Mouse (Mus musculus): ENCODE data around the gene Insyn1. TPM values are rescaled to one million over a fixed set of nuclear protein-coding genes. Genes with fewer than 3 reads are reported as not detected.
A peak's percentile ranks its signal among the peaks of the same experiment; 100 is the strongest.

Insyn1 gene
- polyA plus RNA-seq, 1 experiment from 2014 or later = 5.5 TPM

DNA sequence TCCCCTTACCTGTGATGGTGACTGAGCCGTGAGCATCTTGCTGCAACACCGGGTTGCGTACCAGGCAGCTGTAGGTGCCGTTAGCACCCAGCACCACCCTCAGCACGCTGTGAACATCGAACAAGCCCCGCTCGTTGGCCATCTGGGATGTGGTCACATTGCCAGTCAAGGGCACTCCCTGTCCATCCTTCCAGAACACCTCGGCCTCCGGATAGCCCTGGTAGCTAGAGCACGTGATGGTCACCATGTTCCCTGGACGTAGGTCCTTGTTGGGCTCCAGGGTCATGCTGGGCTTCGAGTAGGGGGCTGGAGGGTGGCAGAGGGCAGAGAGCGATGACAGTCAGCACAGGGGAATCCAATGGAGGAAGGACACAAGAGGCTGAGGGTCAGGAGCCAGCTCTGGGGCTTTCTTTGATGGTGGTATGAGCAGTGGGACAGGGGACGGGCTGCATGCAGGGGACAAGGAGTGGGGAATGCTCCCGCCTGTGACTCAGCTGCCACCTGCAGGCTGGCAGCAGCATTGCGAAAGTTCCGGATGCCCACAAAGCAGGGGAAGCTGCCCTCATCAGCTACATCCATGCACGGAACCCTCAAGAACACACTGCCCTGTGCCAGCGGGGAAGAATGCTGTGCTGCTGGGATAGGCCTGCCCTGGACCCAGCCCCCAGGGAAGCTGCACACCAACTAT lies 47.2 kb downstream of the Insyn1 start:
- H3K9me3 ChIP-seq = no peaks in the 10 kb centered on the region

DNA sequence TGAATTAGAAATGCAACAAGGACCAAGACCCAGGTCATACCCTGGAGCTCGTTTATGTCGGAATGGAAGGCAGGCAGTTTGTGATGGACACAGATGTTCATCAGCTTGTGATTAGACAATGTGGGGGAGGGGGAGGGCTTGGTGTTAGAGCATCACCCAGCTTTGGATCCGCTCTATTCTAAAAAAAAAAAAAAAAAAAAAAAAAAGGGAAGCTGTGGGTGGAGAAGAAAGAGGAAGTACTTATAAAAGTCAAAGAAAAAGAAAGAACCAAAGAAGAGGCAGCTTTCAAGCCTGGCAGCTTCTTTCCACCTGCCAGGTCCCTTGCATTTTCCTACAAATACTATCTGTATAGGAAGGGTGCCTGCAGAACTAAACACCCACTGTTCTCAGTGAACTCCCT lies 49.4 kb downstream of the Insyn1 start:
- WGBS = 89% methylated on average over 3 of the region's 3 CpGs
- Histone ChIP-seq H3K9ac (replicated peaks) (no peak overlapping the region), H3K9me3 (no peaks in the 10 kb centered on the region), H3K4me1 (replicated peaks) (peaks cover 16% of the 10 kb centered on the region), H3K4me2 (no peak overlapping the region), H3K27ac (no peak overlapping the region), H3K4me3 (replicated peaks) (no peak overlapping the region), H3K27me3 (no peaks in the 10 kb centered on the region), H3K36me3 (peaks cover 64% of the 10 kb centered on the region)
- ATAC-seq (ENCODE audit: insufficient number of reproducible peaks, insufficient read depth, low FRiP score, low TSS enrichment, low read depth) = no peak

More for the DNA sequence above, 47.2 kb downstream of the Insyn1 start:
- ATAC-seq (ENCODE audit: insufficient number of reproducible peaks, insufficient read depth, low FRiP score, low TSS enrichment, low read depth) = 0 out of 2 replicates have a peak, but pooled peaks have one; percentile 50
- WGBS = 78% methylated on average over 20 of the region's 20 CpGs
- Histone ChIP-seq H3K36me3 (peaks cover 85% of the 10 kb centered on the region), H3K27ac (no peak overlapping the region), H3K4me3 (replicated peaks) (no peak overlapping the region), H3K27me3 (no peaks in the 10 kb centered on the region), H3K4me2 (no peak overlapping the region), H3K4me1 (replicated peaks) (no peaks in the 10 kb centered on the region), H3K9ac (replicated peaks) (no peak overlapping the region)

DNA sequence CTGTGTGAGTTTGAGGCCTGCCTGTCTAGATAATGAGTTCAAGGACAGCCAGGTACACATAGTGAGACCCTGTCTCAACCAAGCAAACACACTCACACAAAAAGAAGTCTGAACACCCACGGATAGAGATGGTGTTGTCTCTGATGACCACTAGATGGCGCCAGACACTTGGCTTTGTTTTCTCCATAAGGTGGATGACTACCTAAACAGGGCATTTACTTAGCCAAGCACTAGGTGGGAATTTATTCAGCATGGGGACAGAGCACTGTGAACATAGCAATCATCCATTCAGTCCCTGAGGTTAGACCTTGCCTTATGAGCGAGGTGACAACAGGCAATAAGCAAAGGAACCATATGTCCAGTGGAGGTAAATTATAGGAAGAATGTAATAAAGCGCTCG lies 51.5 kb downstream of the Insyn1 start:
- 53% methylated on average over 5 of the region's 5 CpGs for WGBS
- peaks cover 46% of the 10 kb centered on the region for H3K36me3 ChIP-seq
- no peaks in the 10 kb centered on the region for H3K9me3 ChIP-seq
- no peaks in the 10 kb centered on the region for H3K27me3 ChIP-seq
- no peak for ATAC-seq (ENCODE audit: insufficient number of reproducible peaks, insufficient read depth, low FRiP score, low TSS enrichment, low read depth)
- H3K4me1 ChIP-seq (replicated peaks) = peaks cover 16% of the 10 kb centered on the region
- H3K4me3 ChIP-seq (replicated peaks) = no peak overlapping the region
- H3K4me2 ChIP-seq = no peak overlapping the region
- no peak overlapping the region for H3K27ac ChIP-seq
- no peak overlapping the region for H3K9ac ChIP-seq (replicated peaks)

DNA sequence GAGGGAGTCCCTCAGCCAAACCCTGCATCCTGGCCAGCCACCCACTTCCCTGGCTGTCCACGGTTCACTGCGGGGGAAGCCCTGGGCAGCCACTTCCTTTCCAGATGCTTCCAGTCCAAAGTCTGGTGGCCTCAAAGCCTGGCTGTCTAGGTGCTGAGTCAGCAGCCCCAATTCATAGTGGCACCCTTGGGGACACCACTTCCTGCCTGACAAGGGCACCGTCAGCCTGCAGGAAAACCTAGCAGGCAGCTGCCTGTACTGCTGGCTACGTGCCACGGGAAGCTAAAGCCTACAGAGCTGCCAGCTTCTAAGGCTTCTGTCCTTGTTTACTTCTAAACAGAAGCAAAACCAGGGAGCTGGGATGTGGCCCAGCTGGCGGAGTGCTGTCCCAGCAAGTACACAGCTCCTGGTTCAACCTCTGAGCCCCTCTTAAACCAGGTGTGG lies 53.5 kb downstream of the Insyn1 start:
- no peak overlapping the region for H3K4me3 ChIP-seq (replicated peaks)
- H3K4me1 ChIP-seq (replicated peaks) = peaks cover 22% of the 10 kb centered on the region
- ATAC-seq (ENCODE audit: insufficient number of reproducible peaks, insufficient read depth, low FRiP score, low TSS enrichment, low read depth) = no peak
- H3K4me2 ChIP-seq = 0 out of 2 replicates have a peak overlapping the region, but pooled peaks have one; percentile 10
- peaks cover 26% of the 10 kb centered on the region for H3K36me3 ChIP-seq
- H3K27ac ChIP-seq = peak overlapping the region; percentile 86
- H3K27me3 ChIP-seq = no peaks in the 10 kb centered on the region
- 50% methylated on average over 6 of the region's 6 CpGs for WGBS
- no peak overlapping the region for H3K9ac ChIP-seq (replicated peaks)
- no peaks in the 10 kb centered on the region for H3K9me3 ChIP-seq

DNA sequence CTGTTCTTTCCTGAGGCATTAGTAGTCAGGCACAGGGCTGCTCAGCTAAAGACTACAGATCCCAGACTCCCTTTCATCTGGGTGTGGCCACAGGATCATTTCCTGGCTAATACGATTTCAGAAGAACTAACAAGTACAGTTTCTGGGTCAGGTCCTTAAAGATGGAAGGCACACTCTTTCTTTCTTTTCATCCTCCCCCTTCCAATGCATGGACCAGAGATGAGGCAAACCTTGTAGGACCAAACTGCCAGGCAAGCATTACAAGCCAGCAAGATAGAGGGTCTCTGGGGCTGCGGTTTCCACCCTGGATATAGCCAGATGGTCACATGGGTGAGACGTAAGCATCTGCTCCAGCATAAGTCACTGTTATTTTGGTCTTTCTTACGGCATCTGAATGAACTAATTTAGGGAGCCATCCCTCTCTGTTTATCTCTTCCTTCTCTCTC lies 56.5 kb downstream of the Insyn1 start:
- no peak overlapping the region for H3K4me3 ChIP-seq (replicated peaks)
- WGBS = 69% methylated on average over 4 of the region's 4 CpGs
- H3K9ac ChIP-seq (replicated peaks) = no peak overlapping the region
- ATAC-seq (ENCODE audit: insufficient number of reproducible peaks, insufficient read depth, low FRiP score, low TSS enrichment, low read depth) = no peak
- no peak overlapping the region; the same call in 1 of the 2 replicates for H3K27ac ChIP-seq
- H3K4me1 ChIP-seq (replicated peaks) = peaks cover 34% of the 10 kb centered on the region
- H3K27me3 ChIP-seq = no peaks in the 10 kb centered on the region
- H3K4me2 ChIP-seq = 0 out of 2 replicates have a peak overlapping the region, but pooled peaks have one; percentile 23
- no peaks in the 10 kb centered on the region for H3K9me3 ChIP-seq
- peaks cover 7% of the 10 kb centered on the region for H3K36me3 ChIP-seq

DNA sequence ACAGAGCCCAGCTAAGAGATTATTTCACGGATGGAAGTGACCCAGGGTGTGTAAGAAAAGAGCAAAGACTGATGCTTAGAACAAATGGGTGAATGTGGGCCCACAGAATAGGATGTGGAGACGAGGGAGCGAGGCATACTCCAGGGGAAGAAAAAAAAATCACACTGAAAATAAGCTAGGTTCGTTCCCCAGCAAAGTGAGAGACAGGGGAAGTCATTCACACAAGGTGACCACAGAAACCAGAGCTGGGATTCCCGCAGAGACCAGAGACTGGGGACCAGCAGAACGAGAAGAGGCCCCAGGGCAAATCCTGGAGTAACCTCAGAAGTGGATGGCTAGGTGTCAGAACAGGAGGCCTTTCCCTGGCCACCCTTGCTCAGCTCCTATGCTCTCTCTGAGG lies 57.0 kb downstream of the Insyn1 start:
- no peak overlapping the region for H3K4me2 ChIP-seq
- peaks cover 34% of the 10 kb centered on the region for H3K4me1 ChIP-seq (replicated peaks)
- ATAC-seq (ENCODE audit: insufficient number of reproducible peaks, insufficient read depth, low FRiP score, low TSS enrichment, low read depth) = no peak
- 63% methylated on average over 6 of the region's 6 CpGs for WGBS
- H3K36me3 ChIP-seq = peaks cover 4% of the 10 kb centered on the region
- H3K9ac ChIP-seq (replicated peaks) = no peak overlapping the region
- no peak overlapping the region; the same call in 1 of the 2 replicates for H3K27ac ChIP-seq
- no peaks in the 10 kb centered on the region for H3K27me3 ChIP-seq
- no peaks in the 10 kb centered on the region for H3K9me3 ChIP-seq
- H3K4me3 ChIP-seq (replicated peaks) = no peak overlapping the region

DNA sequence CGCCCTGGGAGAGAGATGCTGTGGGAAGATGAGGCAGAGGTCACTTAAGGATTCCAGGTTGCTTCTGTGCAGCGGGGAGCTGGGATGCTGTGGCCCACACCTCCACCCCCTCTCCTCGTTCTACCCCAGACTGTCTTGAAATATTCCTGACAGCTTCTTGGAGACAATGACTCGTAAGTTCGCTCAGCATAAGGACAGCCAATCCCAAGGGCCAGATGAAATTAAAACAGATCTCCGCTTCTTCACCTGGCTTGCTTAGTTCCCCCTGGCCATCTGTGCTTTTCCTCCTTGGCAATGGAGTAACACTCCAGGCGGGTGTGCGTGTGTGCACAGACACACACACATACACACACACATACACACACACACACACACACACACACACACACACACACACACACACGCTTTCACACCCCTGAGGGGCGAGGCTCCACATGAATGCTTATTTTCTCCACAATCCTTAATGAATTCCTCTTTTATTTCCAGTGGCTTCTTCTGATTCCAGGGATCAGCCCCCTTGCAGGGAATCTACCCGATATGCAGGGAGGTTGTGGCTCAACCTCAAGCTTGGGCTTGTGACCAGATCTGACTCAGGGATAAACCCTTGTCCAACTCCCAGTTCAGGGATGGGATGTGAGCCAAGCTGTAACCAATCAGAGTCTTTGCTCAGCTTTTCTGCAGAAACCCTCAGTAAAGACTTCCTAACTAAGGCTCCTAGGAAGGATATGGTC lies 58.4 kb downstream of the Insyn1 start:
- H3K9ac ChIP-seq (replicated peaks) = no peak overlapping the region
- H3K36me3 ChIP-seq = peaks cover 5% of the 10 kb centered on the region
- peaks cover 27% of the 10 kb centered on the region for H3K4me1 ChIP-seq (replicated peaks)
- no peak for ATAC-seq (ENCODE audit: insufficient number of reproducible peaks, insufficient read depth, low FRiP score, low TSS enrichment, low read depth)
- no peak overlapping the region for H3K4me2 ChIP-seq
- H3K27me3 ChIP-seq = no peaks in the 10 kb centered on the region
- no peaks in the 10 kb centered on the region for H3K9me3 ChIP-seq
- no peak overlapping the region for H3K4me3 ChIP-seq (replicated peaks)
- WGBS = 84% methylated on average over 11 of the region's 11 CpGs
- H3K27ac ChIP-seq = no peak overlapping the region

DNA sequence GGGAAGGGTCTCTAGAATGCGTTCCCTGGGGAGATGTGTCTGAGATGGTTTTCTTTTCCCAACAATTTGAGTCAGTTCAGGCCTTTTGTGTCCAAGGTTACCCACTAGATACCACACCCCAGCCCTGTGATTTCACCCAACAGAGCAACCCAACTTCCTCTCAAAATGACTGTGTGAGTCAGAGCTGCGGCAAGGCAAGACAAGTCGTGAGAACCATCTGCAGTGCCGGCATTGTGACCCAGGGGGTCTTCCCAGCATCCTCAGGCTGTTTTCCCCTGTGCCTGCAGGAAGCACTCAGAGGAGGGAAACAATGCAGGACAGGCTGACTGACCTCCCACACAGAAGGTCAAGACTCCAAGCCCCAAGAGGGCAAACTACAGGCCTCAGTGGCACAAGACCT lies 60.5 kb downstream of the Insyn1 start:
- Histone ChIP-seq H3K36me3 (peaks cover 8% of the 10 kb centered on the region), H3K27ac (no peak overlapping the region), H3K4me2 (no peak overlapping the region), H3K27me3 (no peaks in the 10 kb centered on the region), H3K9me3 (no peaks in the 10 kb centered on the region), H3K4me1 (replicated peaks) (peaks cover 27% of the 10 kb centered on the region), H3K4me3 (replicated peaks) (no peak overlapping the region), H3K9ac (replicated peaks) (no peak overlapping the region)
- WGBS = 49% methylated on average over 4 of the region's 4 CpGs
- no peak for ATAC-seq (ENCODE audit: insufficient number of reproducible peaks, insufficient read depth, low FRiP score, low TSS enrichment, low read depth)

Other genes with a start within 250 kb of the Insyn1 start
- 16.1 and 18.4 TPM in 2 replicates for gene Pml, start 238.8 kb upstream of the Insyn1 start, polyA plus RNA-seq (2016; fragmentation: Nextera tagmentation; extraction: Ambion mirVana)
- 33.6 and 35.3 TPM in 2 replicates for gene Stoml1, start 235.4 kb upstream of the Insyn1 start, polyA plus RNA-seq (2016; fragmentation: Nextera tagmentation; extraction: Ambion mirVana)
- gene Loxl1, start 175.4 kb upstream of the Insyn1 start, polyA plus RNA-seq (2016; fragmentation: Nextera tagmentation; extraction: Ambion mirVana) = 30.1 and 34.7 TPM in 2 replicates
- gene Tbc1d21, start 118.1 kb upstream of the Insyn1 start, polyA plus RNA-seq (2016; fragmentation: Nextera tagmentation; extraction: Ambion mirVana) = not detected in 2 replicates
- gene Cd276, start 66.8 kb downstream of the Insyn1 start, polyA plus RNA-seq (2016; fragmentation: Nextera tagmentation; extraction: Ambion mirVana) = 56.4 and 68.6 TPM in 2 replicates
- 64.5 and 70.2 TPM in 2 replicates for gene Nptn, start 93.6 kb downstream of the Insyn1 start, polyA plus RNA-seq (2016; fragmentation: Nextera tagmentation; extraction: Ambion mirVana)

All from limb, embryonic 12.5 days (tissue).